Mouse (Mus musculus): ENCODE measurements around the gene Rnf114. TPM values are rescaled to one million over a fixed set of nuclear protein-coding genes. Genes with fewer than 3 reads are reported as not detected.

The Rnf114 gene
- polyA plus RNA-seq, 1 experiment from 2014 or later: 145 TPM

DNA sequence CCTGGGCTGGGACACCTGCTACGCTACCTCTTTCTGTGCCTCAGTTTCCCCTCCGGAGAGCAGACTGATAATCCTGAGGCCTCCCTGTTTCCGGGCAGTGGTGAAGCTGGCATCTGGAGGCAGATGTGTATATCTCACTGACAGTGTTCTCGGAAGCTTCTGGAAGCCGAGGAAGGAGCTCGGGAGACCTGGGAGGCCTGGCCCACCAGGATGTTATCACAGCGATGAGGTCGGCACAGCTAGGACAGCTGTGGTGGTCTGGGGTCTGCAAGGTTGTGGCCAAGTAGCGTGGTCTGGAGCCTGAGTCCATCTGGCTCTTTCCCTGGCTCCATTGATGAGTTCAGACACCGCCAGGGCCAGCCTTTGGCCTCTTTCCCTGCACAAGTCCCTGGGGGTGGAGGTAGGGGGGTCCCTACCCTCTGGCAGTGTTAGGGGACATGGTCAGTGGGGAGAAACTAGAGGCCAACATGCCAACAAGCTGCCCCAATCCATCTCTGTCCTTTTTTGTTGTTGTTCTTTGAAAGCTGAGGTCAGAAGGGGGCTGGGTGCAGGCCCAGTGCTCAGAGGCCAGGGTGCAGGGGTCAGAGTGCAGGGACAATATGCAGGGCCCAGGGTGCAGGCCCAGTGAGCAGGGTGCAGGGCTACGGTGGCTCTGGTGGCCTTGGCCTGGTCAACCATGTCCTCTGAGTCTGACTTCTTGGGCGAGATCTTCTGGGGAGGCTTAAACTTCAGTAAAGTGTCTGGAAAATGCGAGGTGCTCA lies 72.3 kb downstream of the Rnf114 start:
- no peak for DNase-seq (ENCODE audit: low spot score)

DNA sequence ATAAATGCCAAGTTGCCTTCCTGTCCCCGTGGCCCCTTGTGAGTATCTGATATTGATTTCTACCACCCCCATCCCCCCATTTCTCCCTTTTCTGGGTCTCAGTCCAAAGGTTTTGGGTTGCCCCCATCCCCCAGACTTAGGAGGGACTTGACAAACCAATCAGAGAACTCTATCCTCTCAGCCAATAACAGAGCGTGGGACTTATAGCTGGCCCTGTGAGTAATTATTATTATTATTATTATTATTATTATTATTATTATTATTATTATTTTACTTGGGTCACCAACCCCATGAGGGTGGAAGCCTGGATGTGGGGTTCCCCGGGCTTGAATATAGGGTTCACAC lies 72.8 kb downstream of the Rnf114 start:
- no peak for DNase-seq (ENCODE audit: low spot score)

GRCm38 (mm10) chr2:167565682-167566081 lies 73.2 kb downstream of the Rnf114 start:
- no peak for DNase-seq (ENCODE audit: low spot score)

Other genes with a start within 250 kb of the Rnf114 start
- 4.6 and 5.8 TPM in 2 replicates for gene B4galt5, start 143.5 kb upstream of the Rnf114 start, polyA plus RNA-seq (2015; fragmentation: Nextera tagmentation; extraction: Ambion mirVana)
- 17.9 and 19.7 TPM in 2 replicates for gene Slc9a8, start 70.9 kb upstream of the Rnf114 start, polyA plus RNA-seq (2015; fragmentation: Nextera tagmentation; extraction: Ambion mirVana)
- 17.8 and 19.4 TPM in 2 replicates for gene Spata2, start 242 bp downstream of the Rnf114 start, polyA plus RNA-seq (2015; fragmentation: Nextera tagmentation; extraction: Ambion mirVana)
- gene Snai1, start 45.5 kb downstream of the Rnf114 start, polyA plus RNA-seq (2015; fragmentation: Nextera tagmentation; extraction: Ambion mirVana): 2.6 and 3.6 TPM in 2 replicates
- gene Ube2v1, start 139.4 kb downstream of the Rnf114 start, polyA plus RNA-seq (2015; fragmentation: Nextera tagmentation; extraction: Ambion mirVana): 215 and 236 TPM in 2 replicates
- gene Gm20431, start 168.9 kb downstream of the Rnf114 start, polyA plus RNA-seq (2015; fragmentation: Nextera tagmentation; extraction: Ambion mirVana): 6.7 and 7.1 TPM in 2 replicates
- 7.3 and 7.8 TPM in 2 replicates for gene Cebpb, start 196.3 kb downstream of the Rnf114 start, polyA plus RNA-seq (2015; fragmentation: Nextera tagmentation; extraction: Ambion mirVana)
- gene Tmem189, start 197.2 kb downstream of the Rnf114 start, polyA plus RNA-seq (2015; fragmentation: Nextera tagmentation; extraction: Ambion mirVana): 43.7 and 47.7 TPM in 2 replicates

Data from thymus, postnatal 0 days (tissue).